In the genomic region with DNA sequence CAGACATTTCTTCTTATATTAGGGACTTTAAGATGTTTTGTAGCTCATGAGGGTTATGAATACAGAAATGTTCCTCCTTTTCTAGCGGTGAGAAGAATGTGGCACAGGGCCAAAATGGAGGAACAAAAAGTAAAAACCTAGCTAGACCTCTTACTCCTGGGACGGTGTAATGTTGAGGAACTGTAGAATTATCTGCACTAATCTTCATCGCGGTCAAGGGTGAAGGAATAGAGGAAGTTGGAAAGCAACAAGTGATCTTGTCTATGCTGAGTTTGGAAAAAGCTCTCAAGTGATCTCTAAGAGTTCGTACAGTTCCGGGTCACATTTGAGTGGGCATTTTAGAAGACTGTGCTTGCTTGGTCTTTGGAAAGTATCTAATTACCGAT, we compare ENCODE assay signal across 15 mouse cellular contexts. TPM values are rescaled to one million over a fixed set of nuclear protein-coding genes. Genes with fewer than 3 reads are reported as not detected.
DNase-seq lines count a peak whose midpoint lies in the region; ATAC-seq and TF ChIP-seq lines count a peak whose summit lies in the region.
"Had no signal": no experiment of that assay in that cellular context is flagged by ENCODE, and none has a peak within 500 bp of the region (broad histone marks: within the 10 kb centered on the region; RNA-seq: fewer than 3 reads in every experiment).

No protein-coding gene starts in this region.

- WGBS in heart, postnatal 0 days, result 67% methylated on average over 7 of the region's 7 CpGs
- WGBS in small intestine, adult 2 months, result 63% methylated on average over 7 of the region's 7 CpGs

- intact Hi-C loops in heart, postnatal 14 days (cut with DNase I), result no loop called here

- TF ChIP-seq POLR2A in small intestine, adult 2 months (IDR thresholded peaks at IDR 0.05; ENCODE audit: low read depth, low read length), result no peak

- no peak overlapping the region for H3K4me2 ChIP-seq in heart, postnatal 0 days (ENCODE audit: low read depth, low read length)
- H3K4me2 ChIP-seq: forebrain, embryonic 12.5 days; hindbrain, embryonic 12.5 days; midbrain, embryonic 12.5 days; stomach, embryonic 15.5 days had no signal

- H3K9me3 ChIP-seq in heart, postnatal 0 days (replicated peaks; ENCODE audit: control insufficient read depth, low read length), result no peaks in the 10 kb centered on the region
- H3K9me3 ChIP-seq: forebrain, embryonic 12.5 days; hindbrain, embryonic 12.5 days; midbrain, embryonic 12.5 days; stomach, embryonic 15.5 days had no signal

- H3K4me1 ChIP-seq in heart, postnatal 0 days (ENCODE audit: control insufficient read depth, insufficient read depth), result peaks cover 21% of the 10 kb centered on the region
- peaks cover 33% of the 10 kb centered on the region; the same call in 1 of the 2 replicates for H3K4me1 ChIP-seq in small intestine, adult 2 months (ENCODE audit: control insufficient read depth, insufficient read depth, insufficient read length, low read length)
- H3K4me1 ChIP-seq: forebrain, embryonic 12.5 days; hindbrain, embryonic 12.5 days; midbrain, embryonic 12.5 days had no signal

- peak overlapping the region; percentile 82; the same call in 1 of the 2 replicates for H3K27ac ChIP-seq in heart, postnatal 0 days (ENCODE audit: low read depth)
- H3K27ac ChIP-seq in small intestine, adult 2 months (ENCODE audit: insufficient read depth, low read depth, low read length), result peak overlapping the region; percentile 63
- no peak overlapping the region for H3K27ac ChIP-seq in layer of hippocampus, adult 2 months
- H3K27ac ChIP-seq: forebrain, embryonic 12.5 days; hindbrain, embryonic 12.5 days; midbrain, embryonic 12.5 days had no signal

- TF ChIP-seq CTCF in heart, postnatal 0 days (IDR thresholded peaks at IDR 0.05; ENCODE audit: low read depth), result no peak
- TF ChIP-seq CTCF in small intestine, adult 2 months (IDR thresholded peaks at IDR 0.05; ENCODE audit: extremely low read depth, insufficient read length, insufficient replicate concordance, low read depth, low read length), result no peak
- no peak for TF ChIP-seq CTCF in layer of hippocampus, adult 2 months (conservative IDR thresholded peaks at IDR 0.05)

- H3K27me3 ChIP-seq in heart, postnatal 0 days (ENCODE audit: control insufficient read depth, insufficient read depth, low read length), result no peaks in the 10 kb centered on the region
- no peaks in the 10 kb centered on the region for H3K27me3 ChIP-seq in small intestine, adult 2 months (ENCODE audit: control insufficient read depth, insufficient read depth, low read length)
- H3K27me3 ChIP-seq: forebrain, embryonic 12.5 days; hindbrain, embryonic 12.5 days; midbrain, embryonic 12.5 days; stomach, embryonic 15.5 days had no signal

- DNase-seq in heart, postnatal 0 days (ENCODE audit: low spot score), result no peak
- no peak for DNase-seq in heart, postnatal 14 days
- DNase-seq in lung, postnatal 36 days, result peak; percentile 47
- DNase-seq in lung, postnatal 4 days, result no peak
- DNase-seq in layer of hippocampus, adult 2 months (ENCODE audit: low spot score in 2 of 2), result no peak
- DNase-seq: kidney, adult 18-20 months; layer of hippocampus, postnatal 36 days; thymus, adult 2 months had no signal

- no peak for TF ChIP-seq EP300 in heart, postnatal 0 days (IDR thresholded peaks at IDR 0.05; ENCODE audit: low read depth)

- ATAC-seq in heart, postnatal 0 days (ENCODE audit: insufficient read depth, low read depth), result no peak
- peak; percentile 67 for ATAC-seq in granulocyte monocyte progenitor cell, adult 5-6 weeks (replicated peaks; ENCODE audit: poor library complexity, severe bottlenecking)
- ATAC-seq in CD4-positive, CD25-positive, alpha-beta regulatory T cell, adult 4 months, result no peak

- H3K9ac ChIP-seq in heart, postnatal 0 days (replicated peaks; ENCODE audit: low read depth, low read length), result no peak overlapping the region
- H3K9ac ChIP-seq: forebrain, embryonic 12.5 days; hindbrain, embryonic 12.5 days; midbrain, embryonic 12.5 days; stomach, embryonic 15.5 days had no signal

- H3K4me3 ChIP-seq in heart, postnatal 0 days (ENCODE audit: low read depth, low read length), result no peak overlapping the region
- H3K4me3 ChIP-seq in small intestine, adult 2 months (ENCODE audit: low read depth, low read length), result no peak overlapping the region
- H3K4me3 ChIP-seq in layer of hippocampus, adult 2 months, result no peak overlapping the region
- H3K4me3 ChIP-seq: forebrain, embryonic 12.5 days; hindbrain, embryonic 12.5 days; midbrain, embryonic 12.5 days; stomach, embryonic 15.5 days had no signal

- H3K36me3 ChIP-seq in heart, postnatal 0 days (replicated peaks; ENCODE audit: control insufficient read depth, insufficient read depth, low read length), result no peaks in the 10 kb centered on the region
- no peaks in the 10 kb centered on the region; the same call in 1 of the 2 replicates for H3K36me3 ChIP-seq in small intestine, adult 2 months (ENCODE audit: control insufficient read depth, insufficient read depth, low read length)
- H3K36me3 ChIP-seq: forebrain, embryonic 12.5 days; hindbrain, embryonic 12.5 days; midbrain, embryonic 12.5 days; stomach, embryonic 15.5 days had no signal

RNA-seq across cellular contexts. Expression of a gene that starts 44.1 kb away (rescaled TPM):
- 27.7 and 32.5 TPM in 2 replicates for total RNA-seq in heart, postnatal 0 days (2014; rRNA removed; ENCODE audit: low replicate concordance)
- 28.9 and 31.7 TPM in 2 replicates for polyA plus RNA-seq in heart, postnatal 0 days (2015; fragmentation: Nextera tagmentation; extraction: Ambion mirVana)
- total RNA-seq in heart, postnatal 14 days (2021), result 10 to 100 TPM; 27.6 to 27.8 TPM
- total RNA-seq in granulocyte monocyte progenitor cell, adult 5-6 weeks (2014; fragmentation: Nextera tagmentation), result 22.0 and 24.2 TPM in 2 replicates
- total RNA-seq in granulocyte monocyte progenitor cell, adult 5-6 weeks (2017), result 39.0 and 56.5 TPM in 2 replicates
- 0.96 and 2.6 TPM in 2 replicates for polyA plus RNA-seq in small intestine, adult 2 months (2012; rRNA removed)
- 1 to 10 TPM; 4.7 to 4.8 TPM for total RNA-seq in layer of hippocampus, adult 2 months (2021)
- polyA plus RNA-seq in CD4-positive, CD25-positive, alpha-beta regulatory T cell, adult 4 months (2017; shearing (Covaris generic)), result 10 to 100 TPM; 46.8 to 50.9 TPM
